Mouse (Mus musculus) brain, embryonic 14.5 days (tissue): Measurements from ENCODE around the gene Fhad1. TPM values are rescaled to one million over a fixed set of nuclear protein-coding genes. Genes with fewer than 3 reads are reported as not detected.
"Not testable (repeated sequence)": the region's sequence is repeated elsewhere in the genome, so short reads cannot be mapped to it uniquely, and the experiment has no call there.

Experiments
- DNase-seq: peaks from one replicate; pipeline ENCODE4 v3.0.0-alpha.2; 2011; ENCODE audit warnings: low read depth
- CTCF ChIP-seq: fragments of 200-500 bp; IDR thresholded peaks from 2 replicates; pipeline ENCODE4 v1.5.1; 2012; ENCODE audit warnings: inconsistent platforms, mild to moderate bottlenecking, moderate library complexity, borderline replicate concordance; ENCODE audit not compliant: insufficient read depth, insufficient read length; ENCODE audit errors: extremely low read depth
- POLR2A ChIP-seq: fragments of 200-500 bp; IDR thresholded peaks from 2 replicates; pipeline ENCODE4 v1.6.1; 2012; ENCODE audit warnings: mild to moderate bottlenecking, inconsistent platforms, borderline replicate concordance; ENCODE audit not compliant: poor library complexity, insufficient read depth, insufficient read length, severe bottlenecking; ENCODE audit errors: extremely low read depth
- polyA plus RNA-seq: library from polyadenylated mRNA; depleted of rRNA; stranded (reverse); fragments of >200 nt; gene quantifications from 2 replicates; pipeline ENCODE4 v1.2.3, GENCODE M21; 2012

Fhad1 gene
- polyA plus RNA-seq, 1 experiment, result 3.1 TPM

- no peak for TF ChIP-seq CTCF
- no peak for DNase-seq
These were observed 13.7 kb upstream of the Fhad1 start for GRCm38 (mm10) chr4:142028533-142028932.

- TF ChIP-seq CTCF (no peak), POLR2A (no peak)
- no peak for DNase-seq
These were observed 12.1 kb upstream of the Fhad1 start for GRCm38 (mm10) chr4:142026965-142027364.

GRCm38 (mm10) chr4:142024536-142024935 lies 9.7 kb upstream of the Fhad1 start:
- no peak for DNase-seq
- TF ChIP-seq CTCF (no peak), POLR2A (no peak)

- no peak for TF ChIP-seq POLR2A
- no peak for TF ChIP-seq CTCF
- no peak for DNase-seq
These were observed 8.3 kb upstream of the Fhad1 start for GRCm38 (mm10) chr4:142023166-142023565.

GRCm38 (mm10) chr4:142017686-142018085 lies 2.8 kb upstream of the Fhad1 start:
- DNase-seq, result no peak
- TF ChIP-seq CTCF (no peak), POLR2A (no peak)

GRCm38 (mm10) chr4:142011236-142011635 lies 3.6 kb downstream of the Fhad1 start:
- no peak for DNase-seq
- TF ChIP-seq CTCF (no peak), POLR2A (no peak)

- DNase-seq, result no peak
- TF ChIP-seq CTCF (no peak), POLR2A (no peak)
These were observed 4.4 kb downstream of the Fhad1 start for GRCm38 (mm10) chr4:142010441-142010840.

GRCm38 (mm10) chr4:142008206-142008605 lies 6.7 kb downstream of the Fhad1 start:
- DNase-seq, result no peak
- TF ChIP-seq POLR2A, result no peak
- TF ChIP-seq CTCF, result no peak

GRCm38 (mm10) chr4:142000581-142000980 lies 14.3 kb downstream of the Fhad1 start:
- TF ChIP-seq CTCF, result no peak
- TF ChIP-seq POLR2A, result no peak
- DNase-seq, result no peak

GRCm38 (mm10) chr4:141999494-142000074 lies 15.3 kb downstream of the Fhad1 start:
- TF ChIP-seq CTCF (no peak), POLR2A (no peak)
- no peak for DNase-seq

- TF ChIP-seq POLR2A (no peak), CTCF (no peak)
- peak; percentile 87 for DNase-seq
These were observed 16.5 kb downstream of the Fhad1 start for GRCm38 (mm10) chr4:141998282-141998821.

GRCm38 (mm10) chr4:141996880-141997279 lies 18.0 kb downstream of the Fhad1 start:
- DNase-seq, result no peak
- no peak for TF ChIP-seq POLR2A
- no peak for TF ChIP-seq CTCF

- TF ChIP-seq POLR2A (no peak), CTCF (no peak)
- peak; percentile 77 for DNase-seq
These were observed 18.8 kb downstream of the Fhad1 start for GRCm38 (mm10) chr4:141996086-141996485.

- DNase-seq, result not testable (repeated sequence)
These were observed 20.8 kb downstream of the Fhad1 start for GRCm38 (mm10) chr4:141994062-141994471.
